Mouse (Mus musculus): ENCODE measurements around the gene Nptxr. TPM values are rescaled to one million over a fixed set of nuclear protein-coding genes. Genes with fewer than 3 reads are reported as not detected.

The Nptxr gene
- 1.4 and 2.2 TPM in 2 replicates for polyA plus RNA-seq (2014; fragmentation: Nextera tagmentation; extraction: Ambion mirVana)

GRCm38 (mm10) chr15:79804352-79805071, at the start of gene Nptxr:
Gene Nptxr (minus strand): TSS chr15:79804766.
- Histone ChIP-seq H3K4me2 (ENCODE audit: low read length) (peak within 1 kb of the TSS; percentile 69), H3K27me3 (replicated peaks; ENCODE audit: control insufficient read depth, insufficient read depth, low read length) (peaks cover 66% of the 10 kb centered on the region), H3K36me3 (ENCODE audit: control insufficient read depth, insufficient read depth, low read length) (no peaks in the 10 kb centered on the region), H3K4me1 (replicated peaks; ENCODE audit: control insufficient read depth, insufficient read depth, low read length) (no peaks in the 10 kb centered on the region; the same call in 1 of the 2 replicates), H3K9ac (ENCODE audit: low read length) (peak within 1 kb of the TSS; percentile 38), H3K4me3 (ENCODE audit: low read depth, low read length) (peak within 1 kb of the TSS; percentile 51), H3K27ac (ENCODE audit: low read depth) (no peak within 1 kb of the TSS), H3K9me3 (ENCODE audit: control insufficient read depth, low read length) (no peaks in the 10 kb centered on the region)
- ATAC-seq (replicated peaks; ENCODE audit: low FRiP score, low TSS enrichment, low read depth): peak; percentile 75
- peak; percentile 71 for DNase-seq (ENCODE audit: low spot score)
- under 1% methylated on average over 77 of the region's 91 CpGs for WGBS

GRCm38 (mm10) chr15:79850143-79850542, 45.6 kb upstream of the Nptxr start:
- H3K9me3 ChIP-seq (ENCODE audit: control insufficient read depth, low read length): no peaks in the 10 kb centered on the region
- no peaks in the 10 kb centered on the region for H3K36me3 ChIP-seq (ENCODE audit: control insufficient read depth, insufficient read depth, low read length)
- ATAC-seq (replicated peaks; ENCODE audit: low FRiP score, low TSS enrichment, low read depth): no peak
- no peak overlapping the region for H3K9ac ChIP-seq (ENCODE audit: low read length)
- H3K4me1 ChIP-seq (replicated peaks; ENCODE audit: control insufficient read depth, insufficient read depth, low read length): peaks cover 7% of the 10 kb centered on the region; the same call in 1 of the 2 replicates
- no peaks in the 10 kb centered on the region for H3K27me3 ChIP-seq (replicated peaks; ENCODE audit: control insufficient read depth, insufficient read depth, low read length)
- H3K4me2 ChIP-seq (ENCODE audit: low read length): no peak overlapping the region
- no peak for DNase-seq (ENCODE audit: low spot score)
- H3K27ac ChIP-seq (ENCODE audit: low read depth): no peak overlapping the region
- WGBS: 92% methylated on average over 2 of the region's 2 CpGs
- no peak overlapping the region for H3K4me3 ChIP-seq (ENCODE audit: low read depth, low read length)

- DNase-seq (ENCODE audit: low spot score): no peak
- peaks cover 7% of the 10 kb centered on the region; the same call in 1 of the 2 replicates for H3K4me1 ChIP-seq (replicated peaks; ENCODE audit: control insufficient read depth, insufficient read depth, low read length)
- no peak overlapping the region for H3K4me2 ChIP-seq (ENCODE audit: low read length)
- no peak overlapping the region for H3K4me3 ChIP-seq (ENCODE audit: low read depth, low read length)
- H3K27ac ChIP-seq (ENCODE audit: low read depth): no peak overlapping the region; the same call in 1 of the 2 replicates
- H3K9ac ChIP-seq (ENCODE audit: low read length): no peak overlapping the region
- no peaks in the 10 kb centered on the region for H3K27me3 ChIP-seq (replicated peaks; ENCODE audit: control insufficient read depth, insufficient read depth, low read length)
- ATAC-seq (replicated peaks; ENCODE audit: low FRiP score, low TSS enrichment, low read depth): no peak
- H3K36me3 ChIP-seq (ENCODE audit: control insufficient read depth, insufficient read depth, low read length): no peaks in the 10 kb centered on the region
- no peaks in the 10 kb centered on the region for H3K9me3 ChIP-seq (ENCODE audit: control insufficient read depth, low read length)
- WGBS: 23% methylated on average over 5 of the region's 5 CpGs
These were observed 42.5 kb upstream of the Nptxr start for GRCm38 (mm10) chr15:79847100-79847499.

- Histone ChIP-seq H3K9me3 (ENCODE audit: control insufficient read depth, low read length) (no peaks in the 10 kb centered on the region), H3K4me3 (ENCODE audit: low read depth, low read length) (no peak overlapping the region), H3K36me3 (ENCODE audit: control insufficient read depth, insufficient read depth, low read length) (no peaks in the 10 kb centered on the region), H3K4me1 (replicated peaks; ENCODE audit: control insufficient read depth, insufficient read depth, low read length) (peaks cover 7% of the 10 kb centered on the region; the same call in 1 of the 2 replicates), H3K4me2 (ENCODE audit: low read length) (no peak overlapping the region), H3K27ac (ENCODE audit: low read depth) (no peak overlapping the region), H3K27me3 (replicated peaks; ENCODE audit: control insufficient read depth, insufficient read depth, low read length) (no peaks in the 10 kb centered on the region), H3K9ac (ENCODE audit: low read length) (no peak overlapping the region)
- ATAC-seq (replicated peaks; ENCODE audit: low FRiP score, low TSS enrichment, low read depth) (no peak), DNase-seq (ENCODE audit: low spot score) (no peak)
- 51% methylated on average over 4 of the region's 4 CpGs for whole genome bisulfite sequencing
These were observed 41.4 kb upstream of the Nptxr start for GRCm38 (mm10) chr15:79845986-79846385.

GRCm38 (mm10) chr15:79842985-79843384, 38.4 kb upstream of the Nptxr start:
- Histone ChIP-seq H3K36me3 (ENCODE audit: control insufficient read depth, insufficient read depth, low read length) (no peaks in the 10 kb centered on the region), H3K9me3 (ENCODE audit: control insufficient read depth, low read length) (no peaks in the 10 kb centered on the region), H3K4me1 (replicated peaks; ENCODE audit: control insufficient read depth, insufficient read depth, low read length) (peaks cover 7% of the 10 kb centered on the region; the same call in 1 of the 2 replicates), H3K27me3 (replicated peaks; ENCODE audit: control insufficient read depth, insufficient read depth, low read length) (no peaks in the 10 kb centered on the region), H3K27ac (ENCODE audit: low read depth) (no peak overlapping the region), H3K4me3 (ENCODE audit: low read depth, low read length) (no peak overlapping the region), H3K4me2 (ENCODE audit: low read length) (no peak overlapping the region), H3K9ac (ENCODE audit: low read length) (no peak overlapping the region)
- ATAC-seq (replicated peaks; ENCODE audit: low FRiP score, low TSS enrichment, low read depth) (no peak), DNase-seq (ENCODE audit: low spot score) (no peak)
- 82% methylated on average over 3 of the region's 3 CpGs for WGBS

GRCm38 (mm10) chr15:79840281-79840680, 35.7 kb upstream of the Nptxr start:
- Histone ChIP-seq H3K9ac (ENCODE audit: low read length) (no peak overlapping the region), H3K27me3 (replicated peaks; ENCODE audit: control insufficient read depth, insufficient read depth, low read length) (no peaks in the 10 kb centered on the region), H3K4me2 (ENCODE audit: low read length) (no peak overlapping the region), H3K4me3 (ENCODE audit: low read depth, low read length) (no peak overlapping the region), H3K27ac (ENCODE audit: low read depth) (no peak overlapping the region), H3K4me1 (replicated peaks; ENCODE audit: control insufficient read depth, insufficient read depth, low read length) (no peaks in the 10 kb centered on the region), H3K36me3 (ENCODE audit: control insufficient read depth, insufficient read depth, low read length) (no peaks in the 10 kb centered on the region), H3K9me3 (ENCODE audit: control insufficient read depth, low read length) (no peaks in the 10 kb centered on the region)
- ATAC-seq (replicated peaks; ENCODE audit: low FRiP score, low TSS enrichment, low read depth): no peak
- WGBS: 63% methylated on average over 2 of the region's 2 CpGs
- DNase-seq (ENCODE audit: low spot score): no peak

- ATAC-seq (replicated peaks; ENCODE audit: low FRiP score, low TSS enrichment, low read depth) (no peak), DNase-seq (ENCODE audit: low spot score) (no peak)
- H3K9me3 ChIP-seq (ENCODE audit: control insufficient read depth, low read length): no peaks in the 10 kb centered on the region
- H3K36me3 ChIP-seq (ENCODE audit: control insufficient read depth, insufficient read depth, low read length): peaks cover 8% of the 10 kb centered on the region
- WGBS: 56% methylated on average over 9 of the region's 9 CpGs
- H3K9ac ChIP-seq (ENCODE audit: low read length): no peak overlapping the region; the same call in 1 of the 2 replicates
- H3K4me3 ChIP-seq (ENCODE audit: low read depth, low read length): peak overlapping the region; percentile 74; the same call in 1 of the 2 replicates
- H3K27me3 ChIP-seq (replicated peaks; ENCODE audit: control insufficient read depth, insufficient read depth, low read length): no peaks in the 10 kb centered on the region
- peak overlapping the region; percentile 81 for H3K27ac ChIP-seq (ENCODE audit: low read depth)
- peaks cover 18% of the 10 kb centered on the region for H3K4me1 ChIP-seq (replicated peaks; ENCODE audit: control insufficient read depth, insufficient read depth, low read length)
- H3K4me2 ChIP-seq (ENCODE audit: low read length): peak overlapping the region; percentile 60
These were observed 30.3 kb upstream of the Nptxr start for GRCm38 (mm10) chr15:79834881-79835260.

GRCm38 (mm10) chr15:79834130-79834880, 29.7 kb upstream of the Nptxr start, which contains the start of the genes Npcd and Cbx6:
Gene Npcd (minus strand): TSS chr15:79834237.
Gene Cbx6 (minus strand): TSS chr15:79834688.
- Histone ChIP-seq H3K9me3 (ENCODE audit: control insufficient read depth, low read length) (no peaks in the 10 kb centered on the region), H3K27ac (ENCODE audit: low read depth) (peak within 1 kb of the TSS; percentile 83), H3K4me2 (ENCODE audit: low read length) (peak within 1 kb of the TSS; percentile 72), H3K4me1 (replicated peaks; ENCODE audit: control insufficient read depth, insufficient read depth, low read length) (peaks cover 18% of the 10 kb centered on the region), H3K9ac (ENCODE audit: low read length) (peak within 1 kb of the TSS; percentile 81), H3K4me3 (ENCODE audit: low read depth, low read length) (peak within 1 kb of the TSS; percentile 74), H3K27me3 (replicated peaks; ENCODE audit: control insufficient read depth, insufficient read depth, low read length) (no peaks in the 10 kb centered on the region), H3K36me3 (ENCODE audit: control insufficient read depth, insufficient read depth, low read length) (peaks cover 11% of the 10 kb centered on the region)
- ATAC-seq (replicated peaks; ENCODE audit: low FRiP score, low TSS enrichment, low read depth) (peak; percentile 87), DNase-seq (ENCODE audit: low spot score) (peak; percentile 99)
- 1% methylated on average over 54 of the region's 58 CpGs for WGBS
